Mouse (Mus musculus): ENCODE measurements around the gene Bicra. TPM values are rescaled to one million over a fixed set of nuclear protein-coding genes. Genes with fewer than 3 reads are reported as not detected.
A peak's percentile ranks its signal among the peaks of the same experiment; 100 is the strongest.

Bicra gene
- total and polyA plus RNA-seq, 2 experiments from 2014 or later: 3.8 to 6.2 TPM

DNA sequence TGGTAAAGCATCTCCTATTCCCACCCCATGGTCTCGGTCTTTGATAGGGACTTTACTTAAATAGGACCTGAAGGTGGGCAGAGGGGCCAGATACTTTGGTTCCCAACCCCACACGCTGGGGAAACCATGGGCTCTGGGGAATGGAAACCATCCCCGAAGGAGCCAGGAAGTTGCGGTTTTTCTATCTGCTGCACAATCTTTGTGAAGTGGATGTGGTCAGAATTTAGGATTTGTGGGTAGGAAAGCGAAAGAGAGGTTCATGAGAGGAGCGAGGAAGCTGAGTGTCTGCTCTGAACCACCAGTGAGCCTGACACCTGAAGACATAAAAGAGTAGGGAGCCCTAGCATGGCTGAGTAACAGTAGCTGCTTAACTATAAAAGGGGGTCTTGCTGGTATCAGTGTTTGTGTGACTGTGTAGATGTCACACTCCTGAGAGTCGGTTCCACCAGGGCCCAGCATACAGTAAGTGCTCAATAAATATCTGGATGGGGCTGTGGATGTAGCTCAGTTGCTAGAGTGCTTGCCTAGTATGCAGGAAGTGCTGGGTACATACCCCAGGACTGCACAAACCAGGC, 98.4 kb downstream of the Bicra start:
- DNase-seq (ENCODE audit: low spot score) (no peak), ATAC-seq (no peak)
- Histone ChIP-seq H3K36me3 (ENCODE audit: insufficient read depth, low read length) (no peaks in the 10 kb centered on the region), H3K27me3 (ENCODE audit: insufficient read depth, low read length) (no peaks in the 10 kb centered on the region), H3K27ac (no peak overlapping the region), H3K4me3 (ENCODE audit: low read length) (no peak overlapping the region), H3K4me2 (ENCODE audit: low read depth, low read length) (no peak overlapping the region), H3K9me3 (ENCODE audit: low read length) (no peaks in the 10 kb centered on the region), H3K4me1 (ENCODE audit: insufficient read depth, low read length) (peaks cover 6% of the 10 kb centered on the region; the same call in 1 of the 2 replicates), H3K9ac (replicated peaks; ENCODE audit: low read length) (no peak overlapping the region)
- no peak for TF ChIP-seq CTCF (IDR thresholded peaks at IDR 0.05; ENCODE audit: low read depth)
- WGBS: 87% methylated on average over 7 of the region's 7 CpGs

DNA sequence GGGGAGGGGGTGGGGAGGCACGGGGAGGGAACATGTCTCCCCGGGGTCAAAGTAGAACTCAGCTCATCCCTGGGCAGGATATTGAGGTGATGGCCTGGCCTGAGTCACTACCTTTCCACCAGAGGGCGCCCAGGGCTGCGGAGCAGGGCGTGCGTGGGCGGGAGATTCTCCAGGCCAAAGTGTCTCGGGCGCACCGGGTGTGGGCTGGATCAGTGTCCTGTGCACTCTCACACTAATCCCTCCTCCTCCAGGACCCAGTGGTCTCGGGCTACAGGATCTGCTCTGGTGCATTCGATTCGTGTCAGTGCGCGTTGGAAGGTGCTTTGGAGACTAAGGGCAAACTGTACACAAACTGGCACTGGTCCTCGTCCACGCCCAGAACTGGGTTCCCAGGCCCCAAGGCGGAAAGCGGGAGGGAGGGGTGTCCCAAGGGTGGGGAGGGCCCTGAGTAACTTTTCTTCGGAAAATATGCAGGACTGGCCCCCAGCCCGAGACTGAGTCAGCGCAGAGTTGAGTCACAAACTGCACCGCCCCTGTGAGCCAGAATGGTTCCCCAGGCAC, 99.3 kb downstream of the Bicra start:
- ATAC-seq: peak; percentile 16; the same call in 1 of the 2 replicates
- WGBS: 6% methylated on average over 23 of the region's 23 CpGs

DNA sequence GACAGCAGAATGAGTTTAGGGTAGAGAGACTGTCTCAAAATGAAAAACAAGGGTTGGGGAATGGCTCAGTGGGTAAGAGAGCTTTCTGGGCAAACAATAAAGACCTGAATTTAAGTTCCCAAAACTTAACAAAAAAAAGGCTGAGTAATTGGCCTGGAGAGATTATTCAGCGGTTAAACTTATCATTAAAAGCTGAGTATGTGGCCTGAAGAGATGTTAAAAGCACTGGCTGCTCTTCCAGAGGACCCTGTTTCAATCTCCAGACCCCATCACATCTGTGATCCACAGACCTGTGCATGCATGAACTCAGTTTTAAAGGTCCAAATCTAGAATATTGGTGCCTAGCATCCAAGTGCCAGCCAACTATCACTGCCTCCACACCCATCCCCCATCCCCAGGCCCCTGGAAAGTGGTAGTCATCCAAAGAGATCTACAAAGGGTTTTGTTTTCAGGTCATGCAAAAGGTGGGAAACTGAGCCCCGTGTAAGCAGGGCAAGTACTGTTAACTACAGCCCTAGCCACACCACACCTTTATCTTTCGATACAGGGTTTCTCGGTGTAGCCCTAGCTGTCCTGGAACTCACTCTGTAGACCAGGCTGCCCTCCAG, 100.0 kb downstream of the Bicra start:
- Histone ChIP-seq H3K36me3 (ENCODE audit: insufficient read depth, low read length) (0 out of 2 replicates have a peak, but pooled peaks cover 9% of the 10 kb centered on the region), H3K9me3 (ENCODE audit: low read length) (no peaks in the 10 kb centered on the region), H3K27ac (no peak overlapping the region), H3K4me2 (ENCODE audit: low read depth, low read length) (peak overlapping the region; percentile 39; the same call in 1 of the 2 replicates), H3K9ac (replicated peaks; ENCODE audit: low read length) (no peak overlapping the region), H3K4me1 (ENCODE audit: insufficient read depth, low read length) (peaks cover 6% of the 10 kb centered on the region; the same call in 1 of the 2 replicates), H3K4me3 (ENCODE audit: low read length) (no peak overlapping the region), H3K27me3 (ENCODE audit: insufficient read depth, low read length) (no peaks in the 10 kb centered on the region)
- DNase-seq (ENCODE audit: low spot score) (no peak), ATAC-seq (no peak)
- TF ChIP-seq CTCF (IDR thresholded peaks at IDR 0.05; ENCODE audit: low read depth): no peak
- WGBS: 50% methylated on average over 4 of the region's 4 CpGs

More for the DNA sequence above, 99.3 kb downstream of the Bicra start:
- Histone ChIP-seq H3K9me3 (ENCODE audit: low read length) (no peaks in the 10 kb centered on the region), H3K4me1 (ENCODE audit: insufficient read depth, low read length) (peaks cover 6% of the 10 kb centered on the region; the same call in 1 of the 2 replicates), H3K4me2 (ENCODE audit: low read depth, low read length) (peak overlapping the region; percentile 39), H3K9ac (replicated peaks; ENCODE audit: low read length) (no peak overlapping the region), H3K27me3 (ENCODE audit: insufficient read depth, low read length) (no peaks in the 10 kb centered on the region), H3K36me3 (ENCODE audit: insufficient read depth, low read length) (0 out of 2 replicates have a peak, but pooled peaks cover 3% of the 10 kb centered on the region), H3K4me3 (ENCODE audit: low read length) (no peak overlapping the region), H3K27ac (no peak overlapping the region)
- peak; percentile 71 for DNase-seq (ENCODE audit: low spot score)
- peak; percentile 85 for TF ChIP-seq CTCF (IDR thresholded peaks at IDR 0.05; ENCODE audit: low read depth)

DNA sequence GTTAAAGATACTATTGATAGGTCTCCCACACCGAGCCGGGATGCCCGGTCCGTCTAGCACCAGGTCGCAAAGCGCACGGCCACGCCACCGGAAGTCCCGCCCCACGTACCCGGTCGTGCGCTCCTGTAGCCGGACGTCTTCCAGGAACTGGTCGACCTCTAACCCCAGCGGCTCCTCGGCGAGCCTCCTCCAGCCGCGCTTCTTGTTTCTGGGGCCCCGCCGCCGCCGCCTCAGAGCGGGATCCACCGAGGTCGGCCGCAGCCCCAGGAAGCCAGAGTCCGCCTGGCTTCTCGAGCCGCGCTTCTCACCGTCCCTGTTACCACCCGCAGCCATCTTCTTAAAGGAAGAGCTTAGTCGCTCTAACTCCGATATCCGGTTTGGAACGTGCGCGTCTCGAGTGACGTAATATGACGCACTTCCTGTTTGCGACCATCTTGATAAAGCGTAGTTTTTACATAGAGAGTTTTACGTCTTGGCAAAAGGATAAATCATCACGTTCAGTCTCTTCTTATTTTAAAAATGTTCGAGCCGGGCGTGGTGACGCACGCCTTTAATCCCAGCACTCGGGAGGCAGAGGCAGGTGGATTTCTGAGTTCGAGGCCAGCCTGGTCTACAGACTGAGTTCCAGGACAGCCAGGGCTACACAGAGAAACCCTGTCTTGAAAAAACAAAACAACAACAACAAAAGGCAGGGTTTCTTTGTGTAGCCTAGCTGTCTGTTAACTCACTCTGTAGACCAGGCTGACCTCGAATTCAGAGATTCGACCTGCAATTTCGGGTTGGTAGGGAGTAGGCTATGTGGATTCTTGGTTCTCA, 101.8 kb downstream of the Bicra start, which contains the start of gene Nop53:
Gene Nop53 (minus strand): TSS at position 354 of the 816 bp plus-strand sequence.
- Histone ChIP-seq H3K4me2 (ENCODE audit: low read depth, low read length) (peak within 1 kb of the TSS; percentile 73), H3K9ac (replicated peaks; ENCODE audit: low read length) (peak within 1 kb of the TSS; percentile 72), H3K4me3 (ENCODE audit: low read length) (peak within 1 kb of the TSS; percentile 74), H3K4me1 (ENCODE audit: insufficient read depth, low read length) (peaks cover 6% of the 10 kb centered on the region; the same call in 1 of the 2 replicates), H3K36me3 (ENCODE audit: insufficient read depth, low read length) (peaks cover 27% of the 10 kb centered on the region), H3K27me3 (ENCODE audit: insufficient read depth, low read length) (no peaks in the 10 kb centered on the region), H3K27ac (peak within 1 kb of the TSS; percentile 96), H3K9me3 (ENCODE audit: low read length) (no peaks in the 10 kb centered on the region)
- DNase-seq (ENCODE audit: low spot score) (peak; percentile 99), ATAC-seq (peak; percentile 95)
- no peak for TF ChIP-seq CTCF (IDR thresholded peaks at IDR 0.05; ENCODE audit: low read depth)
- WGBS: 2% methylated on average over 59 of the region's 59 CpGs

DNA sequence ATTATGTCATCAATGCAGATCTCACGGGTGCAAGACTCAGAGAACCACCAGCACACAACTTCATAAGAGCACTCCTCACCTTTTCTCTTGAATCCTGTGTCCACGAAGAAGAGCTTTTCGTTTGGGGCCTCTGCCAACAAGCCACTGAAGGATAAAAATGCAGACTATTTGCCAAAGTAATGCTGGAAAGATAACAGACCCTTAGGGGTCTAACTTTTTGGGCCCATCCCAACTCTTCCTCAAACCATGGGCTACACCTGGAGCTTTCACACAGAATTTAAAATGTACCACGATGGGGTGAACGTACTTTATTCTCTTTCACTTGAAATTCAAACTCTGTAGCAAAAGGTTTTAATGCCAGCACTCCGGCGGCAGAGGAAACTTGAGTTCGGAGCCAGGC, 102.5 kb downstream of the Bicra start:
- 7% methylated on average over 8 of the region's 8 CpGs for WGBS
- no peaks in the 10 kb centered on the region for H3K27me3 ChIP-seq (ENCODE audit: insufficient read depth, low read length)
- no peaks in the 10 kb centered on the region for H3K9me3 ChIP-seq (ENCODE audit: low read length)
- H3K4me1 ChIP-seq (ENCODE audit: insufficient read depth, low read length): peaks cover 6% of the 10 kb centered on the region; the same call in 1 of the 2 replicates
- DNase-seq (ENCODE audit: low spot score) (no peak), ATAC-seq (no peak)
- H3K9ac ChIP-seq (replicated peaks; ENCODE audit: low read length): peak overlapping the region; percentile 72
- no peak for TF ChIP-seq CTCF (IDR thresholded peaks at IDR 0.05; ENCODE audit: low read depth)
- peak overlapping the region; percentile 73 for H3K4me2 ChIP-seq (ENCODE audit: low read depth, low read length)
- peaks cover 34% of the 10 kb centered on the region for H3K36me3 ChIP-seq (ENCODE audit: insufficient read depth, low read length)
- H3K27ac ChIP-seq: peak overlapping the region; percentile 96; the same call in 1 of the 2 replicates
- peak overlapping the region; percentile 74 for H3K4me3 ChIP-seq (ENCODE audit: low read length)

DNA sequence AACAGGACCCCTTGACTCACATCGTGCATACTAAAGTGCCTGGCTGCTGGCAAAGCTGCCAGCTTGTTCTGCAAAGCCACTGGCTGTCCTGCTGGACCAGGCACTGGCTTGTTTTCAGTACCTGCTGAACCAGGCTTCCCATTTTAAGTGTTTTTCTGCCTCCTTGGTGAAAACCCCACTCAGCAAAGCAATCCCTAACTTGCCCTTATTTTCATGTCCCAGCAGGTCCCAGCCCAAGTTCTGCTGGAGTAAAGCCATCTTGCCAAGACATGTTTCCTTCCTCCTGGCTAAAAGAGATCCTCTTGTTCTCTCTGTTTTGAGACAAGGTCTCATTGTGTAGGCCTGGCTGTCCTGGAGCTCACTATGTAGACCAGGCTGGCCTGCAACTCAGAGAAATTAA, 103.4 kb downstream of the Bicra start:
- Histone ChIP-seq H3K4me2 (ENCODE audit: low read depth, low read length) (no peak overlapping the region), H3K4me3 (ENCODE audit: low read length) (no peak overlapping the region), H3K27ac (no peak overlapping the region), H3K4me1 (ENCODE audit: insufficient read depth, low read length) (peaks cover 6% of the 10 kb centered on the region; the same call in 1 of the 2 replicates), H3K36me3 (ENCODE audit: insufficient read depth, low read length) (peaks cover 43% of the 10 kb centered on the region), H3K9me3 (ENCODE audit: low read length) (no peaks in the 10 kb centered on the region), H3K9ac (replicated peaks; ENCODE audit: low read length) (no peak overlapping the region; the same call in 1 of the 2 replicates), H3K27me3 (ENCODE audit: insufficient read depth, low read length) (no peaks in the 10 kb centered on the region)
- 100% methylated on average over 1 of the region's 1 CpGs for WGBS
- DNase-seq (ENCODE audit: low spot score) (no peak), ATAC-seq (no peak)
- TF ChIP-seq CTCF (IDR thresholded peaks at IDR 0.05; ENCODE audit: low read depth): no peak

All from hindbrain, postnatal 0 days (tissue).